Mouse (Mus musculus) C2C12 (cell line): ENCODE results near the gene Mtfr1l. TPM values are rescaled to one million over a fixed set of nuclear protein-coding genes. Genes with fewer than 3 reads are reported as not detected.

Experiments
- H3K27me3 ChIP-seq: one replicate; pipeline ENCODE4 v1.6.1; 2011; ENCODE audit not compliant: control insufficient read depth, insufficient read depth, insufficient read length
- H3K36me3 ChIP-seq: one replicate; pipeline ENCODE4 v1.6.1; 2011; ENCODE audit not compliant: control insufficient read depth, insufficient read depth
- H3K4me3 ChIP-seq: one replicate; pipeline ENCODE4 v1.5.1; 2011; ENCODE audit warnings: mild to moderate bottlenecking, control low read depth; ENCODE audit not compliant: poor library complexity, insufficient read depth, severe bottlenecking
- H3K79me2 ChIP-seq: one replicate; pipeline ENCODE4 v1.6.1; 2011; ENCODE audit not compliant: control insufficient read depth, insufficient read depth
- H3K79me3 ChIP-seq: one replicate; pipeline ENCODE4 v1.6.1; 2011; ENCODE audit warnings: low read depth, control low read depth
- H3ac ChIP-seq: one replicate; pipeline ENCODE3; 2011; ENCODE audit warnings: low read depth; ENCODE audit not compliant: control insufficient read depth, insufficient read length
- CEBPB ChIP-seq: IDR thresholded peaks from one replicate; pipeline ENCODE4 v1.6.1; 2011; ENCODE audit warnings: low read depth, mild to moderate bottlenecking, control low read depth, moderate library complexity
- CTCF ChIP-seq: IDR thresholded peaks from one replicate; pipeline ENCODE4 v1.5.1; 2011; ENCODE audit not compliant: control insufficient read depth, insufficient read depth, insufficient read length
- FOSL1 ChIP-seq: IDR thresholded peaks from one replicate; pipeline ENCODE4 v1.8.0; 2011; ENCODE audit warnings: mild to moderate bottlenecking, low read length; ENCODE audit not compliant: poor library complexity, insufficient read depth, severe bottlenecking
- MAX ChIP-seq: IDR thresholded peaks from one replicate; pipeline ENCODE4 v1.6.1; 2011; ENCODE audit warnings: mild to moderate bottlenecking, control low read depth
- MYOD1 ChIP-seq: IDR thresholded peaks from one replicate; pipeline ENCODE4 v1.6.1; 2011; ENCODE audit warnings: low read depth; ENCODE audit not compliant: control insufficient read depth, insufficient read length
- MYOG ChIP-seq: IDR thresholded peaks from one replicate; pipeline ENCODE4 v1.6.1; 2011; ENCODE audit not compliant: control insufficient read depth, insufficient read length; ENCODE audit errors: extremely low read depth
- USF1 ChIP-seq: IDR thresholded peaks from one replicate; pipeline ENCODE4 v1.6.1; 2011; ENCODE audit warnings: low read depth, mild to moderate bottlenecking, control low read depth, moderate library complexity
- polyA plus RNA-seq: library from polyadenylated mRNA; unstranded; fragments of >200 nt; fragmentation: generic; extraction: Trizol; gene quantifications from one replicate; pipeline ENCODE4 v1.2.1, GENCODE M21; 2012; ENCODE audit warnings: missing spikeins

Gene Mtfr1l
- polyA plus RNA-seq, 1 experiment = 66.6 TPM

DNA sequence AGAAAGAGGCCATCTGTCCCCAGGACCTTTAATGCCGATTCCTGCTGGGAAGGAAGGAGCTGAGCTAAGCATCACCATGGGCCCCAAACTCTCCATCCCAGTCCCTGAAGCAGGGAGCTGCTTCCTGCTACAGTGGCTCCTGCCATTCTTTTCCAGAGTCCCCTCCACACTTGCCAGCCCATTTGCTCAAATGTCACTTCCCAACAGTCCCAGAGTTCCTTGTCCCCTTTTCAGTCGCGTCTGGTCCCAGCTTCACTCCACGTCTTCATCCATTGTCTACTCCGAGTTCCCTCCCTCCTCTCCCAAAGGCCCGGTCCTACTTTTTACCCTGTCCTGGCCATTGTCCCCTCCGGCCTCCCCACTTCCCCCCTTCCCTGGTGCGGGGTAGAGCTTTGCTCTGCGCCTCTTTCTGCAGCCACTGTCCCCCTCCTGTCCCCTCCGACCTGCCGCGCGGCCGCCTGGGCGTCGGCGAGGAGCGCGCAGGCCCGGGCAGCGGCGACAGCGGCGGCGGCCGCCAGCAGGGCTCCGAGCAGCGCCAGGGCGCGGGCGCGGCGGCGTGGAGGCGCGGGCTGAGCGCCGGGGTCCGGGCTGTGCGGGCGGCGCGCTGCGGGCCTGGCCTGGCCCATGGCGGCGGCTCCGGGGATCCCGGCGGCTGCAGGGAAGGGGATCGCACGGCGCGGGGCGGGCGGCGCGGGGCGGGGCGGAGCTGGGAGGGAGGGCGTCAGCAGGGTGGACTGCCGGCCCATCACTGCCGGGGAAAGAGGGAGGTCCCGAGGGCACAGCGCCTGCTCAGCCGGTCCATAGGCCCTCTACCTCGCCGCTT is 16.5 kb upstream of the Mtfr1l start, which contains the start of gene Selenon:
Gene Selenon (minus strand): TSS at position 673 of the 823 bp plus-strand sequence.
- Histone ChIP-seq H3ac (peak within 1 kb of the TSS; percentile 90), H3K4me3 (peak within 1 kb of the TSS; percentile 52), H3K27me3 (no peaks in the 10 kb centered on the region), H3K79me2 (peaks cover 21% of the 10 kb centered on the region), H3K36me3 (peaks cover 24% of the 10 kb centered on the region), H3K79me3 (peaks cover 10% of the 10 kb centered on the region)
- TF ChIP-seq FOSL1 (no peak), CEBPB (no peak), MYOD1 (no peak), CTCF (no peak), MAX (no peak), MYOG (no peak), USF1 (no peak)

DNA sequence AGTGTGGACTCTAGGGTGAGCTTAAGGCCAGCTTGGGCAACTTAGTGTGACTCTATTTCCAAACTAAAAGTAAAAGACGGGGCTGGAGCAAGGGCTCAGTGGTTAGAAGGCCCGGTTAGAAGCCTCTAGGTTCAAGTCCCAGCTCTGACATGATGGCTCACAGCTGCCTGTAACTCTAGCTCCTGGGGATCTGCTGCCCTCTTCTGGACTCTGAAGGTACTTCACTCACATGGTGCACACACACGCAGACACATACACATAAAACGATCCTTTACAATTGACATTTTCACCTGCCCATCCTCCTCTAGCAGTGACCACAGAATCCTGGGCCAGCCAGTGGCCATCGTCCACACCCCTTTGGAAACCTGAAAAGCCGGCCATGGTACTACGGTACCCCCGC is 14.7 kb upstream of the Mtfr1l start:
- H3K79me3 ChIP-seq = peaks cover 10% of the 10 kb centered on the region
- TF ChIP-seq USF1 = no peak

DNA sequence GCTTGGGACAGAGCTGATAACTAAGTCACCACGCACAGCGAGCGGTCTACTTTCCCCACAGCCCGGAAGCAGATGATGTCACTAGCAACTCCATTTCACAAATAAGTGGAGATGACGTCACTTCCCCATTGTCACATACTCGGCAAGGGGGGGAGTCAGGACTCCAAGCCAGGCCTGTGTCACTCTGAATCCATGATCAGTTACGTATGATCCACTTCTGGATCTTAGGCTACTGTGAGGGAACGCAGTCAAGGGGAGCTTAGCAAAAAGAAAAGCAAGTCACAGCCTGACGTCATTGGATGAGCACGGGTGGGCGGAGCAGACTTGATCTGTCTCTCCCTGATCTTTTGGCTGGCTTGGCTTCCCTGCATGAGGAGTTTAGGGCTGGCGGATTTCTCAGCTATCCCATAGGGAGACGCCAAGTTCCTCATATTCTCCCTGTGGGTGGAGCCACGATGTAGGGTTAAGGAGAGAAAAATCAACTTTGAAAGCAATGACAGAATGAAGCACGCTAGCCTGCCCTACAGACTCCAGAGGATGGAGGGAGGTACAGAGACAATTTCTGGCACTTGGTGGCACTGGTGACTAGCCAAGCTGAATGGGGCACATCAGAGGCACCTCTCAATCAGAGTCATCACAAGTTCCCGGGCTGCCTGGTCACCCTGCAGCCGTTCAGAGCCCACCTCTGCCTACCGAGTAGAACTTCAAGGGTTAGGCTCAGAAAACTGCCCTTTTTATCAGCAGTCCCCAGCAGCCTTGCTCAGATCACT is 13.2 kb upstream of the Mtfr1l start:
- H3K79me2 ChIP-seq = peaks cover 21% of the 10 kb centered on the region
- TF ChIP-seq MYOD1 (no peak), USF1 (no peak), MYOG (no peak), FOSL1 (no peak), CTCF (no peak), CEBPB (no peak), MAX (no peak)
- H3K79me3 ChIP-seq = peaks cover 10% of the 10 kb centered on the region
- no peaks in the 10 kb centered on the region for H3K27me3 ChIP-seq
- H3K4me3 ChIP-seq = no peak overlapping the region
- no peak overlapping the region for H3ac ChIP-seq
- H3K36me3 ChIP-seq = peaks cover 50% of the 10 kb centered on the region

More for the DNA sequence above, 14.7 kb upstream of the Mtfr1l start:
- H3K79me2 ChIP-seq = peaks cover 21% of the 10 kb centered on the region
- peaks cover 40% of the 10 kb centered on the region for H3K36me3 ChIP-seq
- H3ac ChIP-seq = no peak overlapping the region
- no peak overlapping the region for H3K4me3 ChIP-seq
- H3K27me3 ChIP-seq = no peaks in the 10 kb centered on the region

DNA sequence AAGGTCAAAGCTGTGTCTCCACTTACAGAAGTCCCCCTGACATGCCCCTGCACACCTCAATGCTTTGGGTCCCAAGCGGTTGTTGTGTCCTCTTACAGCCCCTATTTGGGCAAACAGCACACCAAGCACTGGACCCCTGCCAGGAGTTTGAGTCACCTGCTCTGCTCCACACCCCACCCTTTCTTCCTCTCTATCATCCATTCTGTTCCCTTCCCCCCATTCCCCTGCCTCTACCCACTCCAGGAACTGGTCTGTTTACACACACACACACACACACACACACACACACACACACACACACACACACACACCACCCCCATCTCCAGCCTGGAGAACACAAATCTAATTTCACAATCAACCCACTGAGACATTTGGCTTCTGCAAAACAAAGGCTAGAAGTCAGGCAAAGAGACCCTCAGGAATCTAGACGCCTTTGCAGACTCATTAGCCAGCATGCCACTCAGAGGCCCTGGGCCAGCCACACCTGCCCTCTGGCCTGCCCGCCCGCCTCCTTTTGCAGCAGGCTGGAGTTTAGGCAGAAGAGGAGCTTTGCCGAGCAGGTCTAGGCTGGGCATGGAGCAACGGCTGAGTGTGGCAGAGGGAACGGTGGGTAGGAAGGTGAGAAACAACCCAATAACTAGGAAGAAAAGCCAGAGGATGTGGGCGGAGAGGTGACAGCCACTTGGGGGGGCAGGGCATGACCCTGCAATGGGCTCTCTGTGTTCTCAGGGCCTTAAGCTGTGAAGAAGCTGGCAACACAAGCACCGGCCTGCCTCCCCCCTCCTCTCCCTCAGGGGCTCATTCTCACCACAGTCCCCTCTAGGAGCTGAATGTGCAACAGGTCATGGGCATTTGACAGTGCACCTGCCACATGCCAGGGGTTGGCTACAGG is 11.9 kb upstream of the Mtfr1l start:
- TF ChIP-seq MYOD1 = no peak
- TF ChIP-seq CEBPB = no peak
- TF ChIP-seq MYOG = no peak
- no peak for TF ChIP-seq FOSL1
- no peak for TF ChIP-seq USF1
- no peak for TF ChIP-seq CTCF
- TF ChIP-seq MAX = no peak
- peaks cover 53% of the 10 kb centered on the region for H3K36me3 ChIP-seq

DNA sequence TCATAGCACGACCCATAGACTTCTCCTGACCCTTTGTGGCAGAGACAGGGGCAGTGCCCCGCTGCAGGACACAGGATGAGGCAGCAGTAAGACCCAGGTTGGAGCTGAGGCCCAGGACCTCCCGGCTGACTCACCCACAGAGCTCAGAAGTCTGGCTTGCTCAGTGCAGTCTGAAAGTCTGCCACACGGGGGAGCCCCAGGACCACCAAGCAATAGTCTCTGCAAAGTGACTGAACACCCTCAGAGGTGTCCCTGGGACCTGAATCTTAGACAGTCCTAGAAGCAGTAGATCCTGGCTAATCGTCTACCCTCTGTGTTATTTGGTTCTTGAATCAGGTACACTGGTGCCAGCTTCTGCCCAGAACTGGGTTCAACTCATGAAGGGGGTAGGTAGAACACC is 8.1 kb upstream of the Mtfr1l start:
- H3ac ChIP-seq = no peak overlapping the region
- H3K36me3 ChIP-seq = peaks cover 69% of the 10 kb centered on the region
- no peaks in the 10 kb centered on the region for H3K79me3 ChIP-seq
- no peak for TF ChIP-seq MYOD1
- TF ChIP-seq CTCF = peak; percentile 89
- no peak for TF ChIP-seq CEBPB
- TF ChIP-seq MYOG = no peak
- TF ChIP-seq USF1 = no peak
- no peak for TF ChIP-seq FOSL1
- H3K4me3 ChIP-seq = no peak overlapping the region
- H3K27me3 ChIP-seq = no peaks in the 10 kb centered on the region
- no peaks in the 10 kb centered on the region for H3K79me2 ChIP-seq

More for the DNA sequence above, 11.9 kb upstream of the Mtfr1l start:
- no peak overlapping the region for H3K4me3 ChIP-seq
- peaks cover 10% of the 10 kb centered on the region for H3K79me3 ChIP-seq
- peaks cover 21% of the 10 kb centered on the region for H3K79me2 ChIP-seq
- H3ac ChIP-seq = no peak overlapping the region
- H3K27me3 ChIP-seq = no peaks in the 10 kb centered on the region
